Mouse (Mus musculus): ENCODE measurements around the gene Lcn2. TPM values are rescaled to one million over a fixed set of nuclear protein-coding genes. Genes with fewer than 3 reads are reported as not detected.

The Lcn2 gene
- polyA plus RNA-seq, 1 experiment from 2014 or later, result 0.51 TPM

DNA sequence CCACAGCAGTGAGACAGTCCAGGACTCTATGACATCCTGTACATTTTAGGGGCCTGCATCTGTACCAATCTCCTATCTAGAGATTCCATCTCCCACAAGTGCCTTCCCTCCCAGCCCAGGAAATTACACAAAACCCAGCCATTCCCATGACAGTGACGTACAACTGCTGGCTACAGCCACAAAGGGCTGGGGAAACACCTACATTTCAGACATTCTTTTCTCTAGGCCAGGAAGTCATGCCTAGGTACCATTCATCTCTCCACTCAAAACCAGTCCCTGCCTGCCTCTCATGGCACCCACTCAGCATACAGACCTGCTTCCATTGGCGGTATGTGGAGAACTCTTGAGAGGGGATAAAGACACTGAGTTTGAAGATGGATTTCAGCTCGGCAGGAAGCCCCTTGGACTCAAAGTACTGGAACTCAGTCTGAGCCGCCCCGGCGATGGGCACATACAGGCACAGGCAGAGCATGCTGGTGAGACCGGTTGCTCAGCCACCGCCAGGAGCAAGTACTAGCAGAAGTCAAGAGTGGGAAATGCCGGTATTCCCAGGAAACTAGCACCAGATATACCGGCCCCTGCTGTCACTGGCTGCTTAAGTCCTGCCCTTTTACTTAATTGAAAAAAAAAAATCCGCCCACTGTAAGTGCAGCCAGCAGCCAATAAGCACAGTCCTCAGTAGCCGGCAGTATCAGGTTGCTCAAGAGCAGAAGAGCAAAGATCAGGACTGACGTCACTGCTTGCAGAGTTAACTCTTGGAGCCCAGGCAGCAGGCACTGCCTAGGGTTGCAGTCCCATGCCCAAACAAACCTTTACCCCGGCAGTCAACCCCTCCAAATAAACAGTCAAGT is 35.7 kb upstream of the Lcn2 start:
- peak overlapping the region; percentile 43 for H3K4me2 ChIP-seq (replicated peaks)
- peak; percentile 57; the same call in 1 of the 2 replicates for ATAC-seq (replicated peaks)
- peaks cover 23% of the 10 kb centered on the region for H3K36me3 ChIP-seq
- H3K27me3 ChIP-seq, result no peaks in the 10 kb centered on the region
- peak overlapping the region; percentile 35 for H3K27ac ChIP-seq (replicated peaks)
- H3K9me3 ChIP-seq, result no peaks in the 10 kb centered on the region
- peak overlapping the region; percentile 33 for H3K9ac ChIP-seq (replicated peaks)
- 2% methylated on average over 14 of the region's 14 CpGs for WGBS
- peak overlapping the region; percentile 33 for H3K4me3 ChIP-seq
- H3K4me1 ChIP-seq, result peaks cover 41% of the 10 kb centered on the region

DNA sequence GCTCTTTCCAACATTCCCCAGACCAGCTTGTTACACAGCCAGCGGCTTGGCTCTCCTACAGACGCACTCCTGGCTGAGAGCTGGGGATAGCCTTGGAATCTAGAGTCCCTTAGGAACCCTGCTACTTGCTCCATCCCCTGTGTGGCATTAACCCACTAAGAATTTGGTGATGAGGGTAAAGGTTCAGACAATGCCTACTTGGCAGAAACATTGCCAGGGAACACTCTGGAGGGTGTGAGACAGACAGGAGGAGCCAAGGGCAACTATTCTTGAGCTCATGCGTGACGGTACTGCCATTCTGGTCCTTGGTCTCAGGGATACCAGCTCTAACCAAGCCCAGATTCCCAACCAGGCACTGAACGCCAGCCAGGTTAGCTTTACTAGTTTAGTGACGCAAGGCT is 33.8 kb upstream of the Lcn2 start:
- H3K4me3 ChIP-seq, result no peak overlapping the region
- peaks cover 42% of the 10 kb centered on the region for H3K36me3 ChIP-seq
- H3K4me2 ChIP-seq (replicated peaks), result no peak overlapping the region
- no peak for ATAC-seq (replicated peaks)
- no peak overlapping the region for H3K9ac ChIP-seq (replicated peaks)
- H3K27me3 ChIP-seq, result no peaks in the 10 kb centered on the region
- 97% methylated on average over 6 of the region's 6 CpGs for WGBS
- no peak overlapping the region for H3K27ac ChIP-seq (replicated peaks)
- peaks cover 25% of the 10 kb centered on the region for H3K4me1 ChIP-seq
- H3K9me3 ChIP-seq, result no peaks in the 10 kb centered on the region

DNA sequence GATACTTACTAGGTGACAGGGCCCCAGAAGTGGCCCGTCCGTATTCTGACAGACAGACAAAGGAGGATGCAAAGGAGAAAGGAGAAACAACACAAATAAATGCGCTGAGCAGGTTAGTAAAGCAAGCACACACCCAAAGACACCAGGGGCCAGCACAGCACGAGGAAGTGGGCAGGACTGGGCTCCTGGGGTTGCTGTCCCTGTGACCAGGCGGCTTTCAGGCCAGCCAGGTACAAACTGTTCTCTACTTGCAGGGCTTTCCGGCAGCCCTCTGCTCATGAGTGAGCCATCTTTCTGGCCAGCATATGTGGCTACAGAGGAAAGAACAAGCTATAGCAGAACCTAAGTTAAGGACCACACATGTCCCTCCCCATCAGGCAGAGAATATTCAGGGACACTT is 32.6 kb upstream of the Lcn2 start:
- 87% methylated on average over 6 of the region's 6 CpGs for WGBS
- ATAC-seq (replicated peaks), result no peak

DNA sequence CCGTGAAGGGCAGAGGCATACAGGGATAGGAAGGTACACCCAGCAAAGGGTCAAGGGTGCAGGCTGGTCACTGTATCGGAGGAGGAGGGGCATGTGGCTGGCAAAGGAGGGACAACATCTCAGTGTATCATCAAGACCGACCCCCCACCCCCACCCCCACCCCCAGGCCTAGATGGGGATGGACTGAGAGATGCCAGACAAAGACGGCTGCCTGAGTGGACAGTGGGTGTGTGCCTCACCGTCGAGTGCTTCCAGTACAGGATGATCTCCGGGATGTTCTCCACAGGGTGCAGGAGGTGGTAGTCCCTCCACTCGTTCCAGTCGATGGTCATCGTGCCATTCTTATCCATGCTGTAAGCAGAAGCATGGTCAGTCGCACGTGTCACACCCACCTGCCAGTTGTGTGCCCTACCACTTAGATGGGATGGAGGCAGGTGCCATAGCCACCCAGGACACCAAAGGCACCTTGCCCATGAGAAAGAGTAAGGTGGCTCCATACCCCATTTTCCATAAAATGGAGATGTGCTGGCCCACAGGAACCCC is 32.1 kb upstream of the Lcn2 start:
- no peak overlapping the region for H3K4me3 ChIP-seq
- no peak overlapping the region for H3K4me2 ChIP-seq (replicated peaks)
- no peaks in the 10 kb centered on the region for H3K27me3 ChIP-seq
- H3K9me3 ChIP-seq, result no peaks in the 10 kb centered on the region
- WGBS, result 93% methylated on average over 12 of the region's 12 CpGs
- H3K4me1 ChIP-seq, result peaks cover 25% of the 10 kb centered on the region
- peaks cover 59% of the 10 kb centered on the region for H3K36me3 ChIP-seq
- ATAC-seq (replicated peaks), result no peak
- no peak overlapping the region for H3K27ac ChIP-seq (replicated peaks)
- no peak overlapping the region for H3K9ac ChIP-seq (replicated peaks)

More for the DNA sequence above, 32.6 kb upstream of the Lcn2 start:
- Histone ChIP-seq H3K27ac (replicated peaks) (no peak overlapping the region), H3K9me3 (no peaks in the 10 kb centered on the region), H3K4me3 (no peak overlapping the region), H3K9ac (replicated peaks) (no peak overlapping the region), H3K4me1 (peaks cover 25% of the 10 kb centered on the region), H3K36me3 (peaks cover 54% of the 10 kb centered on the region), H3K4me2 (replicated peaks) (no peak overlapping the region), H3K27me3 (no peaks in the 10 kb centered on the region)

DNA sequence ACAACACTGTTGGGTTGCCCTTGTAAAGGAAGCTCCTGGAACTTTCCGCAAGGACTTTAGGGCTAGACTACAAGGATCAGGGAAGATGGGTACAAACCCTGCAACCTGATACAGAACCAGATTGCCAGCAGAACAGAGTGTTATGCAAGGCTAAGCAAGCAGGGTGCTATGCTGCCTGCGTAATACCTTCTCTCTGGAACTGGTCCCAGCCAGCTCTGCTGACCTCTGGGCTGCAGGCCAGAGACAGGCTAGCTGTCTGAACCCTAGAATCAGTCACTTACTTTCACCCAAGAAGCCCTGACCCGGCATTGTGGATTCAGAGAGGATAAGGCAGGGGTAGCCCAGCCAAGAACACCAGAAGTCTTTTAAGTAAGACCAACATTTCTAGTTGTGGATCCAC is 31.3 kb upstream of the Lcn2 start:
- H3K4me1 ChIP-seq, result peaks cover 19% of the 10 kb centered on the region
- no peaks in the 10 kb centered on the region for H3K27me3 ChIP-seq
- ATAC-seq (replicated peaks), result no peak
- H3K4me2 ChIP-seq (replicated peaks), result no peak overlapping the region
- no peak overlapping the region for H3K4me3 ChIP-seq
- WGBS, result 90% methylated on average over 3 of the region's 3 CpGs
- H3K36me3 ChIP-seq, result peaks cover 67% of the 10 kb centered on the region
- no peak overlapping the region for H3K27ac ChIP-seq (replicated peaks)
- no peak overlapping the region for H3K9ac ChIP-seq (replicated peaks)
- H3K9me3 ChIP-seq, result no peaks in the 10 kb centered on the region

DNA sequence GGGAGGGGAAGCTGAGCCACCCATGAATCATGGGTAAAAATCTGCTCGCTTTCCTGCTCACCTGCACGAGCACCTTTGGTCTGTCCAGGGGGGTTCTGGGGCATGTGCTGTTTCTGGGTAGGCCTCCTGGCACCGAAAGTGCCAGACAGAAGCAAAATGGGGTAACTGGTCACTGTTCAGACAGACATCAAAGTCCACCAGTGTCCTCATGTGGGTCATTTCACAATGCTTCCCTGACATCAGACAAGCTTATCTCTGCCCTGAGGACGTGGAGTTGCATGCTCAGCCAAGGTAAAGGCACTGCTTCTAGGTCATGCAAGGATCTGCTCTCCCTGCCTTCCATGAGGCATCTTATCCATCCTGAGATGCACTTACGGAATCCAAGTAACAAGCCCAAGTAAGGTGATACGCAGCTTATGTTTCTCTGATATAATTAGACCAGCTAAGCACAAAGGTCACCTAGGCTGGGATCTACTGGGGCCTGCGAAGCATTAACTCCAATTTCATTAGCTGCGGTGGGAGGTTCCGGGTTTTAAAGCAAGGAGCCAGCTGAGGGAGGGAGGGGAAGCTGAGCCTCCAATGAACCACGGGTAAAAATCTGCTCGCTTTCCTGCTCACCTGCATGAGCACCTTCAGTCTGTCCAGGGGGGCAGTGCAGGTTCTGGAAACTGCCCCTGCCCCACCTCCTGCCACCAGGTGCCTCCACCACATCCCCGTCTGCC is 30.5 kb upstream of the Lcn2 start:
- Histone ChIP-seq H3K4me2 (replicated peaks) (no peak overlapping the region), H3K27ac (replicated peaks) (no peak overlapping the region), H3K9ac (replicated peaks) (no peak overlapping the region), H3K9me3 (no peaks in the 10 kb centered on the region), H3K27me3 (no peaks in the 10 kb centered on the region), H3K4me1 (peaks cover 11% of the 10 kb centered on the region), H3K36me3 (peaks cover 73% of the 10 kb centered on the region), H3K4me3 (no peak overlapping the region)
- no peak for ATAC-seq (replicated peaks)
- WGBS, result 89% methylated on average over 12 of the region's 12 CpGs

DNA sequence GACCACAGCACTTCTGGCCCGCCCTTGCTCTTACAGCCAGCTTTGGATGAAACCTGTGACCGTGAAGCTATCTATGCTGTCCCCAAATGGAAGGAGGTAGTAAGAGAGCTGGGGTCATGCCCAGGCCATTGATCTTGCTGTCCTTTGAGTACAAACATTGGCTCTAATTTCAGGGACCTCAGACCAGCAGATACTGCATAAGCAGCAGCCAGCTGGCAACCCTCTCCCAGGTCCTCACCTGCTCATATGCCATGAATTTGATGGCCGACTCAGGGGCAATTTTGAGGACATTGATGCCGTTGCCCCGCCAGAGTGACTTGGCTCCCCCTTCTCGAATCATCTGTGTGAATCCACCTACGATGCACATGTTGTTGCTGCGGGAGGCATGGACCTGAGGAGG is 29.4 kb upstream of the Lcn2 start:
- no peak overlapping the region for H3K9ac ChIP-seq (replicated peaks)
- H3K27me3 ChIP-seq, result no peaks in the 10 kb centered on the region
- no peak overlapping the region for H3K4me3 ChIP-seq
- H3K9me3 ChIP-seq, result no peaks in the 10 kb centered on the region
- H3K27ac ChIP-seq (replicated peaks), result no peak overlapping the region
- no peak for ATAC-seq (replicated peaks)
- H3K36me3 ChIP-seq, result peaks cover 73% of the 10 kb centered on the region
- H3K4me2 ChIP-seq (replicated peaks), result no peak overlapping the region
- WGBS, result 92% methylated on average over 8 of the region's 8 CpGs
- H3K4me1 ChIP-seq, result 0 out of 2 replicates have a peak, but pooled peaks cover 2% of the 10 kb centered on the region

DNA sequence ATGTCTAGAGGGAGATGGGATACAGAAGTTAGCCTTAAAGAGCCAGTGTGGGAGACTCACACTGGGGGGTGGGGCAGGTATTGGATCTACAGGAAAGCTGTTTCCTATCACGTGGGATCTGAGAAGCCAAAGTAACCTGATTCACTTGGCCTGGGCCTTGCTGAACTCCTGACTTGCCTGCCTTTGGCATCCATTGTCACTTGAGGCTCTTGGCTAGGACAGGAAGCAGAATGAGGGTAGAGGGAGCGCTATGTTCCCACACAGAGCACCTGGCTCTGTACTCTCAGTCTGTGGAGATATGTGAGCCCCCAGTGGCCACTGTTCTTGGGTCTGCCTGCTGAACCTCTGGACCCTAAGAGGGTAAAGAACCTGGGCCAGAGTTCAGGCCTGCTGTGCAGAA is 28.5 kb upstream of the Lcn2 start:
- 96% methylated on average over 2 of the region's 2 CpGs for WGBS
- H3K9me3 ChIP-seq, result no peaks in the 10 kb centered on the region
- no peak for ATAC-seq (replicated peaks)

DNA sequence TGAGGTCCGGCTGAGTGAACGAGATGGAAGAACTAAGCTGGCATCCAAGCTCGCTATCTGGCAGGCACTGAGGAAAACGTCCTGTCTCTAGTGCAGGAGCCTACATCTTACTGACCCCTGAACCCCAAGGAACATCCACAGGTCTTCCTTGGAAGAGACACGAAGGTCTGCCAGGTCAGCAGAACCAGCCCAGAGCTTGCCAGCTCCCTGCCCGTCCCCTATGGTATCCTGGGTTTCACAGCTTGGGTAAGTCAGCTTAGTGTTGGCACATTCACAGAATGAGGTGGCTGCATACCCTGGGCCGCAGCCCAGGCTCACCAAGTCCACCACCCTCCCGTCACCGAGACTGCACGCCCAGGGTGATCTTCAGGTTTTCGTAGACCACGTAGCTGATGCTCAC is 27.7 kb upstream of the Lcn2 start:
- no peaks in the 10 kb centered on the region for H3K9me3 ChIP-seq
- no peak for ATAC-seq (replicated peaks)
- peaks cover 71% of the 10 kb centered on the region for H3K36me3 ChIP-seq
- no peak overlapping the region for H3K4me3 ChIP-seq
- H3K27ac ChIP-seq (replicated peaks), result no peak overlapping the region
- WGBS, result 93% methylated on average over 12 of the region's 12 CpGs
- H3K4me2 ChIP-seq (replicated peaks), result no peak overlapping the region
- no peak overlapping the region for H3K9ac ChIP-seq (replicated peaks)
- H3K27me3 ChIP-seq, result no peaks in the 10 kb centered on the region
- H3K4me1 ChIP-seq, result no peaks in the 10 kb centered on the region

More for the DNA sequence above, 28.5 kb upstream of the Lcn2 start:
- H3K27me3 ChIP-seq, result no peaks in the 10 kb centered on the region
- H3K4me2 ChIP-seq (replicated peaks), result no peak overlapping the region
- no peak overlapping the region for H3K27ac ChIP-seq (replicated peaks)
- no peak overlapping the region for H3K4me3 ChIP-seq
- H3K4me1 ChIP-seq, result no peaks in the 10 kb centered on the region
- H3K9ac ChIP-seq (replicated peaks), result no peak overlapping the region
- peaks cover 73% of the 10 kb centered on the region for H3K36me3 ChIP-seq

DNA sequence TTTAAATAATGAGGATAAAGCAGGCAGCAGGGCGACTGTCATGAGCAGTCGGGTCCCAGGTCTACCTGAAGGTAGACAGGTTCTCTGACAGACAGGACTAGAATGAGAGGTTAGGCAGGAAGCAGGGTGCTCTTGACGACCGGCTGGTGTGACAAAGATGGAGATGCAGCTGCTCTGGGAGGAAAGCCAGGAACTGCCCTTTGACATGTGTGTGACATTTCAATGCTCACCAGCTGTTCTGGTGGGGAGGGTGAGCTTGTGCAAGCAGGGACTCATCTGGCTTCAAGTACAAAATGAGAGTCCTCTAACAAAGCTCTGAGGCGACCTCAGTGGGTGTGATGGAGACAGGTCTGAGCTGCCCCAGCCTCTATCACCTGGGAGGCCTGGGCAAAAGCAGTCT is 25.9 kb upstream of the Lcn2 start:
- ATAC-seq (replicated peaks), result no peak
- H3K9me3 ChIP-seq, result no peaks in the 10 kb centered on the region
- WGBS, result 73% methylated on average over 5 of the region's 5 CpGs
- H3K4me2 ChIP-seq (replicated peaks), result no peak overlapping the region
- no peak overlapping the region for H3K27ac ChIP-seq (replicated peaks)
- no peak overlapping the region for H3K4me3 ChIP-seq
- H3K36me3 ChIP-seq, result peaks cover 52% of the 10 kb centered on the region
- H3K4me1 ChIP-seq, result no peaks in the 10 kb centered on the region
- H3K27me3 ChIP-seq, result no peaks in the 10 kb centered on the region
- H3K9ac ChIP-seq (replicated peaks), result no peak overlapping the region

DNA sequence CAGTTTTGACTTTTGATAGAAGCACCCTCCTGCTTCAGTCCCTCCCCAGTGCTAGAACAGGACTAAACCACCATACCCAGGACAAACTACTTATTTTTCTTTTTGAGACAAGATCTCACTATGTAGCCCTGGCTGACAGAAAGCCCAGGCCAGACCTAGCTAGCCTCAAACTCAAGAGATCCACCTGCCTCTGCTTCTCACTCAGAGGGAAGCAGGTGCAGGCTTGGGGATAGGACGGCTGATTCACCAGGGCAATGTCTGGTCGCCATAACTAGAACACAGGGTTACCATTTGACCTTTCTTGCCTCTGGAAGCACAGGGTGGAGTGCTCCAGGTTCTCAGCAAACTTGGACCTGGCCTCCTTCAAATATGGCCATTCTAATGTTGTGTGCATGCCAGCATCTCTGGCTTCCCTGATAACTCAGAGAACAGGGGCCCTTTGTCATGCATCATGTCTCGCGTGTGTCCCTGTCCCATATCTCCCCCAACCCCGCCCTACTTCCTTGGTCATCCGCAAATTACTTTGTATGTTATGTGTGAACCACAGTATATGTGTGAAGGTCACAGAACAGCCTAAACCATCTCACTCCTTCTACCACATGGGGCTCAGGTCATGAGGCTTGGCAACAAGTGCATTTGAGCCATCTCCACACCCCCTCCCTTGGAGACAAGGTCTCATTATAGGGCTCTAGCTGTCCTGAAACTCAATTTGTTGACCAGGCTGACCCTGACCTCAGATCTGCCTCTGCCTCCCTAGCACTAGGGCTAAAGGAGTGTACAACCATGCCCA is 24.9 kb upstream of the Lcn2 start:
- H3K27ac ChIP-seq (replicated peaks), result no peak overlapping the region
- WGBS, result 93% methylated on average over 6 of the region's 6 CpGs
- no peaks in the 10 kb centered on the region for H3K9me3 ChIP-seq
- H3K27me3 ChIP-seq, result no peaks in the 10 kb centered on the region
- H3K4me1 ChIP-seq, result no peaks in the 10 kb centered on the region
- H3K4me2 ChIP-seq (replicated peaks), result no peak overlapping the region
- peaks cover 42% of the 10 kb centered on the region for H3K36me3 ChIP-seq
- H3K9ac ChIP-seq (replicated peaks), result no peak overlapping the region
- ATAC-seq (replicated peaks), result no peak
- no peak overlapping the region for H3K4me3 ChIP-seq

DNA sequence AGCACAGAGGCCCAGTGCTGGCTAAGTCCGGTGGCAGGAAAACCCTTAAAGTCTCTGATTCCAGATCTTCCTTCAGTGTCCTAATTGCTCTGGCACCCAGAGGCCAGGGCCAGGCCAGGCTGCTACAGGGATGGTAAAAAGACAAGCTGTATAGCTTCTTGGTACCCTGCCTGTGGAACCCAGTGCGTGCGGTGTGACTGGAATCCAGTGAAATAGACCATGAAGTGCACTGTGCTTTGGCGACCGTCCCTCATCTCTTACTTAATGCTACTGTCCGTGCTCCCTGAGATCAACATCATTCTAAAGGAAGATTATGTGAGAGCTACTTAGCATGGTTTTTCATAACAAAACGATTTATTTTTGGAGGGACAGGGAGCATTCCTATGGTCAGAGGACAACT is 23.4 kb upstream of the Lcn2 start:
- H3K27ac ChIP-seq (replicated peaks), result no peak overlapping the region
- no peak overlapping the region for H3K4me2 ChIP-seq (replicated peaks)
- peaks cover 27% of the 10 kb centered on the region for H3K36me3 ChIP-seq
- no peaks in the 10 kb centered on the region for H3K4me1 ChIP-seq
- no peaks in the 10 kb centered on the region for H3K9me3 ChIP-seq
- H3K4me3 ChIP-seq, result no peak overlapping the region
- H3K9ac ChIP-seq (replicated peaks), result no peak overlapping the region
- 89% methylated on average over 7 of the region's 7 CpGs for WGBS
- no peaks in the 10 kb centered on the region for H3K27me3 ChIP-seq
- ATAC-seq (replicated peaks), result no peak
